Mouse (Mus musculus): ENCODE data around the gene Arhgap18.
A peak's percentile ranks its signal among the peaks of the same experiment; 100 is the strongest.

The Arhgap18 gene

GRCm38 (mm10) chr10:26776443-26776842, 23.2 kb downstream of the Arhgap18 start:
- DNase-seq (ENCODE audit: low read depth, low spot score): no peak

GRCm38 (mm10) chr10:26780581-26780980, 27.4 kb downstream of the Arhgap18 start:
- no peak for DNase-seq (ENCODE audit: low read depth, low spot score)

- DNase-seq (ENCODE audit: low read depth, low spot score): no peak
These were observed 36.5 kb downstream of the Arhgap18 start for GRCm38 (mm10) chr10:26789680-26790079.

GRCm38 (mm10) chr10:26791810-26792209, 38.6 kb downstream of the Arhgap18 start:
- DNase-seq (ENCODE audit: low read depth, low spot score): no peak

GRCm38 (mm10) chr10:26793013-26793412, 39.8 kb downstream of the Arhgap18 start:
- no peak for DNase-seq (ENCODE audit: low read depth, low spot score)

- no peak for DNase-seq (ENCODE audit: low read depth, low spot score)
These were observed 43.4 kb downstream of the Arhgap18 start for GRCm38 (mm10) chr10:26796432-26797286.

GRCm38 (mm10) chr10:26797287-26797672, 44.1 kb downstream of the Arhgap18 start:
- no peak for DNase-seq (ENCODE audit: low read depth, low spot score)

- DNase-seq (ENCODE audit: low read depth, low spot score): peak; percentile 64
These were observed 45.7 kb downstream of the Arhgap18 start for GRCm38 (mm10) chr10:26798752-26799411.

- DNase-seq (ENCODE audit: low read depth, low spot score): peak; percentile 82
These were observed 46.4 kb downstream of the Arhgap18 start for GRCm38 (mm10) chr10:26799562-26800051.

- DNase-seq (ENCODE audit: low read depth, low spot score): no peak
These were observed 51.2 kb downstream of the Arhgap18 start for GRCm38 (mm10) chr10:26804351-26804983.

GRCm38 (mm10) chr10:26805007-26805406, 51.8 kb downstream of the Arhgap18 start:
- no peak for DNase-seq (ENCODE audit: low read depth, low spot score)

- no peak for DNase-seq (ENCODE audit: low read depth, low spot score)
These were observed 52.9 kb downstream of the Arhgap18 start for GRCm38 (mm10) chr10:26806092-26806491.

GRCm38 (mm10) chr10:26810059-26810458, 56.8 kb downstream of the Arhgap18 start:
- DNase-seq (ENCODE audit: low read depth, low spot score): no peak

- DNase-seq (ENCODE audit: low read depth, low spot score): no peak
These were observed 57.6 kb downstream of the Arhgap18 start for GRCm38 (mm10) chr10:26810810-26811209.

- no peak for DNase-seq (ENCODE audit: low read depth, low spot score)
These were observed 58.1 kb downstream of the Arhgap18 start for GRCm38 (mm10) chr10:26811342-26811741.

GRCm38 (mm10) chr10:26815646-26816045, 62.4 kb downstream of the Arhgap18 start:
- DNase-seq (ENCODE audit: low read depth, low spot score): no peak

GRCm38 (mm10) chr10:26820326-26820725, 67.1 kb downstream of the Arhgap18 start:
- no peak for DNase-seq (ENCODE audit: low read depth, low spot score)

GRCm38 (mm10) chr10:26820936-26821335, 67.7 kb downstream of the Arhgap18 start:
- no peak for DNase-seq (ENCODE audit: low read depth, low spot score)

- DNase-seq (ENCODE audit: low read depth, low spot score): no peak
These were observed 70.8 kb downstream of the Arhgap18 start for GRCm38 (mm10) chr10:26823997-26824396.

GRCm38 (mm10) chr10:26825246-26825889, 72.1 kb downstream of the Arhgap18 start:
- no peak for DNase-seq (ENCODE audit: low read depth, low spot score)

- no peak for DNase-seq (ENCODE audit: low read depth, low spot score)
These were observed 74.1 kb downstream of the Arhgap18 start for GRCm38 (mm10) chr10:26827315-26827714.
